Mouse (Mus musculus): ENCODE results near the gene Wnt5b. TPM values are rescaled to one million over a fixed set of nuclear protein-coding genes. Genes with fewer than 3 reads are reported as not detected.
"Not testable (repeated sequence)": the region's sequence is repeated elsewhere in the genome, so short reads cannot be mapped to it uniquely, and the experiment has no call there.

Gene Wnt5b
- polyA plus RNA-seq, 1 experiment, result not detected

GRCm38 (mm10) chr6:119443742-119444645 is 100.2 kb downstream of the Wnt5b start:
- WGBS, result 23% methylated on average over 12 of the region's 12 CpGs
- H3K4me3 ChIP-seq (ENCODE audit: insufficient read depth, low read depth, low read length), result no peak overlapping the region

GRCm38 (mm10) chr6:119442729-119443128 is 101.4 kb downstream of the Wnt5b start:
- H3K27ac ChIP-seq (ENCODE audit: insufficient read depth, low read depth, low read length); H3K4me1 ChIP-seq (ENCODE audit: control insufficient read depth, insufficient read depth, low read length); H3K4me3 ChIP-seq (ENCODE audit: insufficient read depth, low read depth, low read length): not testable (repeated sequence)
- 87% methylated on average over 5 of the region's 5 CpGs for WGBS

More at GRCm38 (mm10) chr6:119443742-119444645, 100.2 kb downstream of the Wnt5b start:
- Histone ChIP-seq H3K27ac (ENCODE audit: insufficient read depth, low read depth, low read length) (no peak overlapping the region), H3K4me1 (ENCODE audit: control insufficient read depth, insufficient read depth, low read length) (peaks cover 14% of the 10 kb centered on the region)
- TF ChIP-seq POLR2A (IDR thresholded peaks at IDR 0.05; ENCODE audit: insufficient read depth, low read depth, low read length), result no peak
- TF ChIP-seq CTCF (IDR thresholded peaks at IDR 0.05; ENCODE audit: insufficient read depth, low read depth, low read length), result peak; percentile 70; the same call in 1 of the 2 replicates

GRCm38 (mm10) chr6:119437894-119438761 is 106.0 kb downstream of the Wnt5b start:
- Histone ChIP-seq H3K4me3 (ENCODE audit: insufficient read depth, low read depth, low read length) (no peak overlapping the region), H3K4me1 (ENCODE audit: control insufficient read depth, insufficient read depth, low read length) (no peaks in the 10 kb centered on the region), H3K27ac (ENCODE audit: insufficient read depth, low read depth, low read length) (no peak overlapping the region)
- no peak for TF ChIP-seq POLR2A (IDR thresholded peaks at IDR 0.05; ENCODE audit: insufficient read depth, low read depth, low read length)
- no peak for TF ChIP-seq CTCF (IDR thresholded peaks at IDR 0.05; ENCODE audit: insufficient read depth, low read depth, low read length)
- 65% methylated on average over 8 of the region's 8 CpGs for whole genome bisulfite sequencing

GRCm38 (mm10) chr6:119434394-119434793 is 109.8 kb downstream of the Wnt5b start:
- TF ChIP-seq POLR2A (IDR thresholded peaks at IDR 0.05; ENCODE audit: insufficient read depth, low read depth, low read length), result no peak
- no peak for TF ChIP-seq CTCF (IDR thresholded peaks at IDR 0.05; ENCODE audit: insufficient read depth, low read depth, low read length)
- WGBS, result 96% methylated on average over 4 of the region's 4 CpGs
- no peaks in the 10 kb centered on the region for H3K4me1 ChIP-seq (ENCODE audit: control insufficient read depth, insufficient read depth, low read length)
- H3K4me3 ChIP-seq (ENCODE audit: insufficient read depth, low read depth, low read length), result no peak overlapping the region
- H3K27ac ChIP-seq (ENCODE audit: insufficient read depth, low read depth, low read length), result no peak overlapping the region

GRCm38 (mm10) chr6:119431751-119432324 is 112.3 kb downstream of the Wnt5b start:
- WGBS, result 89% methylated on average over 6 of the region's 6 CpGs
- TF ChIP-seq POLR2A (IDR thresholded peaks at IDR 0.05; ENCODE audit: insufficient read depth, low read depth, low read length) (no peak), CTCF (IDR thresholded peaks at IDR 0.05; ENCODE audit: insufficient read depth, low read depth, low read length) (no peak)
- no peaks in the 10 kb centered on the region for H3K4me1 ChIP-seq (ENCODE audit: control insufficient read depth, insufficient read depth, low read length)
- H3K4me3 ChIP-seq (ENCODE audit: insufficient read depth, low read depth, low read length), result no peak overlapping the region
- H3K27ac ChIP-seq (ENCODE audit: insufficient read depth, low read depth, low read length), result no peak overlapping the region

GRCm38 (mm10) chr6:119430508-119430907 is 113.6 kb downstream of the Wnt5b start:
- TF ChIP-seq CTCF (IDR thresholded peaks at IDR 0.05; ENCODE audit: insufficient read depth, low read depth, low read length) (no peak), POLR2A (IDR thresholded peaks at IDR 0.05; ENCODE audit: insufficient read depth, low read depth, low read length) (no peak)
- 56% methylated on average over 2 of the region's 2 CpGs for WGBS
- Histone ChIP-seq H3K4me3 (ENCODE audit: insufficient read depth, low read depth, low read length) (no peak overlapping the region), H3K4me1 (ENCODE audit: control insufficient read depth, insufficient read depth, low read length) (no peaks in the 10 kb centered on the region), H3K27ac (ENCODE audit: insufficient read depth, low read depth, low read length) (no peak overlapping the region)

GRCm38 (mm10) chr6:119429311-119429710 is 114.8 kb downstream of the Wnt5b start:
- Histone ChIP-seq H3K4me1 (ENCODE audit: control insufficient read depth, insufficient read depth, low read length) (no peaks in the 10 kb centered on the region), H3K4me3 (ENCODE audit: insufficient read depth, low read depth, low read length) (no peak overlapping the region), H3K27ac (ENCODE audit: insufficient read depth, low read depth, low read length) (no peak overlapping the region)
- 97% methylated on average over 13 of the region's 13 CpGs for WGBS
- TF ChIP-seq POLR2A (IDR thresholded peaks at IDR 0.05; ENCODE audit: insufficient read depth, low read depth, low read length), result no peak
- TF ChIP-seq CTCF (IDR thresholded peaks at IDR 0.05; ENCODE audit: insufficient read depth, low read depth, low read length), result no peak

GRCm38 (mm10) chr6:119428611-119429010 is 115.5 kb downstream of the Wnt5b start:
- Histone ChIP-seq H3K4me1 (ENCODE audit: control insufficient read depth, insufficient read depth, low read length) (no peaks in the 10 kb centered on the region), H3K27ac (ENCODE audit: insufficient read depth, low read depth, low read length) (no peak overlapping the region), H3K4me3 (ENCODE audit: insufficient read depth, low read depth, low read length) (no peak overlapping the region)
- no peak for TF ChIP-seq CTCF (IDR thresholded peaks at IDR 0.05; ENCODE audit: insufficient read depth, low read depth, low read length)
- no peak for TF ChIP-seq POLR2A (IDR thresholded peaks at IDR 0.05; ENCODE audit: insufficient read depth, low read depth, low read length)
- 93% methylated on average over 3 of the region's 3 CpGs for WGBS
